Mouse (Mus musculus) lung, postnatal 0 days (tissue): Measurements from ENCODE around the gene Poglut1. TPM values are rescaled to one million over a fixed set of nuclear protein-coding genes. Genes with fewer than 3 reads are reported as not detected.

Experiments used
- ATAC-seq: fragments of 200-750 bp; cut with Nextera tagmentation; 2 replicates; pipeline ENCODE4 v1.8.0; 2017; ENCODE audit warnings: moderate library complexity
- DNase-seq: peaks from one replicate; pipeline ENCODE4 v3.0.0-alpha.2; 2016; ENCODE audit warnings: low spot score
- H3K27ac ChIP-seq: fragments of 300-500 bp; sonication (generic); 2 replicates; pipeline ENCODE4 v1.5.1; 2014; ENCODE audit warnings: antibody characterized with exemption, mild to moderate bottlenecking, low read length, mixed read lengths
- H3K27me3 ChIP-seq: fragments of 300-500 bp; sonication (generic); replicated peaks from 2 replicates; pipeline ENCODE4 v1.6.1; 2014; ENCODE audit warnings: low read length, mixed read lengths; ENCODE audit not compliant: insufficient read depth
- H3K36me3 ChIP-seq: fragments of 300-500 bp; sonication (generic); 2 replicates; pipeline ENCODE4 v1.6.1; 2014; ENCODE audit warnings: low read length, mixed read lengths; ENCODE audit not compliant: insufficient read depth
- H3K4me1 ChIP-seq: fragments of 300-500 bp; sonication (generic); 2 replicates; pipeline ENCODE4 v1.6.1; 2014; ENCODE audit warnings: antibody characterized with exemption, low read depth, low read length, mixed read lengths; ENCODE audit not compliant: insufficient read depth
- H3K4me2 ChIP-seq: fragments of 300-500 bp; sonication (generic); replicated peaks from 2 replicates; pipeline ENCODE4 v1.6.1; 2014; ENCODE audit warnings: low read depth, mild to moderate bottlenecking, low read length, moderate library complexity, mixed read lengths
- H3K4me3 ChIP-seq: fragments of 300-500 bp; sonication (generic); 2 replicates; pipeline ENCODE4 v1.5.1; 2014; ENCODE audit warnings: low read depth, low read length
- H3K9ac ChIP-seq: fragments of 300-500 bp; sonication (generic); replicated peaks from 2 replicates; pipeline ENCODE4 v1.6.1; 2014; ENCODE audit warnings: low read depth, mild to moderate bottlenecking
- H3K9me3 ChIP-seq: fragments of 300-500 bp; sonication (generic); 2 replicates; pipeline ENCODE4 v1.6.1; 2016; ENCODE audit warnings: low read length, mixed read lengths
- CTCF ChIP-seq: IDR thresholded peaks from 2 replicates; pipeline ENCODE4 v1.5.1; 2016; ENCODE audit warnings: antibody characterized with exemption, mild to moderate bottlenecking
- EP300 ChIP-seq: IDR thresholded peaks from 2 replicates; pipeline ENCODE4 v1.6.1; 2016; ENCODE audit warnings: antibody characterized with exemption, mild to moderate bottlenecking, control low read depth
- WGBS: fragments of 180-500 bp; shearing (Covaris S2); extraction: QIAGEN DNeasy Blood & Tissue Kit; methylation state at CpG from one replicate; pipeline ENCODE4 v1.1.7; 2014; 5-methylcytosine and 5-hydroxymethylcytosine counted together
- polyA plus RNA-seq: library from polyadenylated mRNA; unstranded; fragments of >200 nt; fragmentation: Nextera tagmentation; extraction: Ambion mirVana; gene quantifications from 2 replicates; pipeline ENCODE4 v1.2.1, GENCODE M21; 2015

The Poglut1 gene
- polyA plus RNA-seq, 1 experiment from 2014 or later = 19.4 TPM

GRCm38 (mm10) chr16:38496604-38497140 is 53.4 kb downstream of the Poglut1 start:
- no peak overlapping the region for H3K4me3 ChIP-seq
- DNase-seq = no peak
- 78% methylated on average over 7 of the region's 7 CpGs for WGBS
- H3K9me3 ChIP-seq = no peaks in the 10 kb centered on the region
- no peaks in the 10 kb centered on the region for H3K27me3 ChIP-seq
- H3K4me2 ChIP-seq = no peak overlapping the region
- no peak overlapping the region for H3K27ac ChIP-seq
- no peak for TF ChIP-seq CTCF
- TF ChIP-seq EP300 = no peak
- no peak overlapping the region for H3K9ac ChIP-seq
- no peak for ATAC-seq
- no peaks in the 10 kb centered on the region for H3K4me1 ChIP-seq
- peaks cover 11% of the 10 kb centered on the region; the same call in 1 of the 2 replicates for H3K36me3 ChIP-seq

- no peaks in the 10 kb centered on the region for H3K27me3 ChIP-seq
- H3K27ac ChIP-seq = no peak overlapping the region
- H3K4me2 ChIP-seq = no peak overlapping the region
- DNase-seq (peak; percentile 54), ATAC-seq (no peak)
- WGBS = 77% methylated on average over 10 of the region's 10 CpGs
- no peaks in the 10 kb centered on the region for H3K9me3 ChIP-seq
- H3K4me3 ChIP-seq = no peak overlapping the region
- H3K36me3 ChIP-seq = peaks cover 7% of the 10 kb centered on the region; the same call in 1 of the 2 replicates
- no peak overlapping the region for H3K9ac ChIP-seq
- no peaks in the 10 kb centered on the region for H3K4me1 ChIP-seq
- TF ChIP-seq CTCF = peak; percentile 48
- no peak for TF ChIP-seq EP300
These were observed 56.2 kb downstream of the Poglut1 start for GRCm38 (mm10) chr16:38493890-38494289.

DNA sequence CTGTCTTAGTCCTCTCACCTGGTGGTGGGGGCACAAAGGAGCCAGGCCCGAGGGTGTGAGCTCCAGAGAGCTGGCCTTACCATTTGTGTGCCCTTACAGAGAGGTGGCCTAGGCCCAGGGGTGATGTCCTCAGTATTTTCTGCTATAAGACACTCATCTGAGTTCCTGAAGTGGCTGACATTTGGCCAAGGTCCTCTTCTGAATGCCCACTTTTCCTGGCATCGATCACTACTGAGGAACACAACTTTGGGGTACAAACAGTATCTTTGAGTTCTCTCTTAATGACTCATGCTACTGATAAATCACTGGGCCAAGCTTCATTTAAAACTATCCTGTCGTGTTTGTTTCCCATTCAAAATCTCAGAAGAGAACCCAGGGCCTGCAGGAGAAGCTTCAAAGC is 57.5 kb downstream of the Poglut1 start:
- no peaks in the 10 kb centered on the region for H3K27me3 ChIP-seq
- no peak overlapping the region for H3K9ac ChIP-seq
- H3K4me2 ChIP-seq = no peak overlapping the region
- ATAC-seq = no peak
- TF ChIP-seq CTCF (no peak), EP300 (no peak)
- no peaks in the 10 kb centered on the region for H3K4me1 ChIP-seq
- H3K36me3 ChIP-seq = 0 out of 2 replicates have a peak, but pooled peaks cover 4% of the 10 kb centered on the region
- no peak overlapping the region for H3K27ac ChIP-seq
- no peaks in the 10 kb centered on the region for H3K9me3 ChIP-seq
- no peak for DNase-seq
- H3K4me3 ChIP-seq = no peak overlapping the region
- WGBS = 77% methylated on average over 3 of the region's 3 CpGs

DNA sequence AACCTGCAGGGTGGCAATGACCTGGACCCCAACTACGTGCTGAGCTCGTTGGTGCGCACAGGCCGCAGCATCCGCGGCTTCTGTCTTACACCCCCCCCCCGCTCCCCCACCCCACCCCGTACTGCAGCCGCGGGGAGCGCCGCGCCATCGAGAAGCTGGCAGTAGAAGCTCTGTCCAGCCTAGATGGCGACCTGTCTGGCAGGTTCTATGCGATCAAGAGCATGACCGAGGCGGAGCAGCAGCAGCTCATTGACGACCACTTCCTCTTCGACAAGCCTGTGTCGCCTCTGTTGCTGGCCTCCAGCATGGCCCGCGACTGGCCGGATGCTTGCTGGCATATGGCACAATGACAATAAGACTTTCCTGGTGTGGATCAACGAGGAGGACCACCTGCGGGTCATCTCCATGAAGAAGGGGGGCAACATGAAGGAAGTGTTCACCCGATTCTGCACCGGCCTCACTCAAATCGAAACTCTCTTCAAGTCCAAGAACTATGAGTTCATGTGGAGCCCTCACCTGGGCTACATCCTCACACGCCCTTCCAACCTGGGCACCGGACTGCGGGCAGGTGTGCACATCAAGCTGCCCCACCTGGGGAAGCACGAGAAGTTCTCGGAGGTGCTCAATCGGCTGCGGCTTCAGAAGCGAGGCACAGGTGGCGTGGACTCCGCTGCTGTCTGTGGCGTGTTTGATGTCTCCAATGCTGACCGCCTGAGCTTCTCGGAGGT is 66.3 kb downstream of the Poglut1 start:
- no peaks in the 10 kb centered on the region for H3K36me3 ChIP-seq
- H3K27ac ChIP-seq = no peak overlapping the region
- ATAC-seq (peak; percentile 48), DNase-seq (peak; percentile 14)
- H3K9me3 ChIP-seq = no peaks in the 10 kb centered on the region
- H3K27me3 ChIP-seq = no peaks in the 10 kb centered on the region
- no peak overlapping the region for H3K9ac ChIP-seq
- no peak for TF ChIP-seq EP300
- TF ChIP-seq CTCF = no peak
- H3K4me2 ChIP-seq = peak overlapping the region; percentile 62
- H3K4me1 ChIP-seq = no peaks in the 10 kb centered on the region
- H3K4me3 ChIP-seq = peak overlapping the region; percentile 29
- WGBS = 18% methylated on average over 41 of the region's 42 CpGs

GRCm38 (mm10) chr16:38482780-38483562 is 67.1 kb downstream of the Poglut1 start:
- DNase-seq = peak; percentile 64

GRCm38 (mm10) chr16:38481327-38481726 is 68.7 kb downstream of the Poglut1 start:
- H3K27me3 ChIP-seq = no peaks in the 10 kb centered on the region
- H3K36me3 ChIP-seq = no peaks in the 10 kb centered on the region
- ATAC-seq (no peak), DNase-seq (no peak)
- H3K9ac ChIP-seq = no peak overlapping the region
- H3K27ac ChIP-seq = no peak overlapping the region
- no peaks in the 10 kb centered on the region for H3K4me1 ChIP-seq
- H3K4me3 ChIP-seq = no peak overlapping the region
- TF ChIP-seq CTCF (no peak), EP300 (no peak)
- WGBS = 71% methylated on average over 4 of the region's 4 CpGs
- no peak overlapping the region for H3K4me2 ChIP-seq
- no peaks in the 10 kb centered on the region for H3K9me3 ChIP-seq

More at GRCm38 (mm10) chr16:38482780-38483562, 67.1 kb downstream of the Poglut1 start:
- Histone ChIP-seq H3K9ac (no peak overlapping the region), H3K4me2 (peak overlapping the region; percentile 62), H3K27ac (no peak overlapping the region), H3K9me3 (no peaks in the 10 kb centered on the region), H3K4me1 (no peaks in the 10 kb centered on the region), H3K27me3 (no peaks in the 10 kb centered on the region), H3K4me3 (peak overlapping the region; percentile 29), H3K36me3 (no peaks in the 10 kb centered on the region)
- WGBS = 13% methylated on average over 32 of the region's 32 CpGs
- peak; percentile 3; the same call in 1 of the 2 replicates for ATAC-seq
- no peak for TF ChIP-seq EP300
- peak; percentile 68 for TF ChIP-seq CTCF
